Mouse (Mus musculus) heart, embryonic 14.5 days (tissue): Measurements from ENCODE around the gene 2810006K23Rik. TPM values are rescaled to one million over a fixed set of nuclear protein-coding genes. Genes with fewer than 3 reads are reported as not detected.
"Not testable (repeated sequence)": the region's sequence is repeated elsewhere in the genome, so short reads cannot be mapped to it uniquely, and the experiment has no call there.

ENCODE experiments used
- ATAC-seq: fragments of 200-750 bp; cut with Nextera tagmentation; 2 replicates; pipeline ENCODE4 v1.8.0; 2017; ENCODE audit warnings: low read depth, moderate TSS enrichment; ENCODE audit not compliant: insufficient number of reproducible peaks, insufficient read depth, low FRiP score
- H3K27ac ChIP-seq, 2 experiments: fragments of 200-500 bp in 1 of 2; fragments of 300-500 bp in 1 of 2; sonication (generic) in 1 of 2; replicated peaks in 1 of 2; 2 replicates each; pipeline ENCODE4 v1.5.1; 2012 to 2014; ENCODE audit warnings: low read depth in 2 of 2, low read length in 2 of 2, control low read depth in 1 of 2, mild to moderate bottlenecking in 1 of 2, mixed read lengths in 1 of 2; ENCODE audit not compliant: control insufficient read depth in 1 of 2, insufficient read depth in 1 of 2
- H3K27me3 ChIP-seq: fragments of 300-500 bp; sonication (generic); 2 replicates; pipeline ENCODE4 v1.6.1; 2014; ENCODE audit warnings: mild to moderate bottlenecking, low read length, control low read depth; ENCODE audit not compliant: control insufficient read depth, insufficient read depth
- H3K36me3 ChIP-seq: fragments of 300-500 bp; sonication (generic); 2 replicates; pipeline ENCODE4 v1.6.1; 2014; ENCODE audit warnings: mild to moderate bottlenecking, control low read depth, low read length, mixed read lengths; ENCODE audit not compliant: control insufficient read depth, insufficient read depth
- H3K4me1 ChIP-seq, 2 experiments: fragments of 200-500 bp in 1 of 2; fragments of 300-500 bp in 1 of 2; sonication (generic) in 1 of 2; 2 replicates each; pipeline ENCODE4 v1.6.1; 2012 to 2014; ENCODE audit warnings: low read length in 2 of 2, control low read depth in 1 of 2, mixed read lengths in 1 of 2; ENCODE audit not compliant: control insufficient read depth in 2 of 2, insufficient read depth in 2 of 2
- H3K4me2 ChIP-seq: fragments of 300-500 bp; sonication (generic); 2 replicates; pipeline ENCODE4 v1.6.1; 2014; ENCODE audit warnings: mild to moderate bottlenecking, low read length
- H3K4me3 ChIP-seq, 2 experiments: fragments of 200-500 bp in 1 of 2; fragments of 300-500 bp in 1 of 2; sonication (generic) in 1 of 2; 2 replicates each; pipeline ENCODE4 v1.5.1; 2012 to 2014; ENCODE audit warnings: low read length in 2 of 2, mild to moderate bottlenecking in 2 of 2, control low read depth in 1 of 2, low read depth in 1 of 2, moderate library complexity in 1 of 2; ENCODE audit not compliant: control insufficient read depth in 1 of 2, insufficient read depth in 1 of 2
- H3K9ac ChIP-seq: fragments of 300-500 bp; sonication (generic); 2 replicates; pipeline ENCODE4 v1.6.1; 2014; ENCODE audit warnings: mild to moderate bottlenecking, low read length
- H3K9me3 ChIP-seq: fragments of 300-500 bp; sonication (generic); 2 replicates; pipeline ENCODE4 v1.6.1; 2016; ENCODE audit warnings: low read length, control low read depth; ENCODE audit not compliant: control insufficient read depth
- WGBS: fragments of 180-500 bp; shearing (Covaris S2); extraction: QIAGEN DNeasy Blood & Tissue Kit; methylation state at CpG from one replicate; pipeline ENCODE4 v1.1.7; 2014; 5-methylcytosine and 5-hydroxymethylcytosine counted together
- polyA plus RNA-seq: library from polyadenylated mRNA; unstranded; fragments of >200 nt; fragmentation: Nextera tagmentation; extraction: Ambion mirVana; gene quantifications from 2 replicates; pipeline ENCODE4 v1.2.1, GENCODE M21; 2014

The 2810006K23Rik gene
- polyA plus RNA-seq, 1 experiment from 2014 or later, result 14.3 TPM

- no peaks in the 10 kb centered on the region for H3K27me3 ChIP-seq
- WGBS, result 1% methylated on average over 8 of the region's 8 CpGs
- peak overlapping the region; percentile 91 for H3K4me2 ChIP-seq
- peak overlapping the region; percentile 76 to 82 for H3K4me3 ChIP-seq
- H3K9me3 ChIP-seq, result no peaks in the 10 kb centered on the region
- H3K4me1 ChIP-seq, result peaks cover 7 to 14% of the 10 kb centered on the region in 2 experiments
- ATAC-seq, result no peak
- H3K36me3 ChIP-seq, result peaks cover 24% of the 10 kb centered on the region
- peak overlapping the region; percentile 92 to 95 for H3K27ac ChIP-seq
- H3K9ac ChIP-seq, result peak overlapping the region; percentile 87
These were observed 1.1 kb upstream of the 2810006K23Rik start for GRCm38 (mm10) chr5:124326829-124327228.

- WGBS, result 90% methylated on average over 6 of the region's 6 CpGs
- Histone ChIP-seq H3K4me1 (peaks cover 15 to 30% of the 10 kb centered on the region in 2 experiments), H3K4me3 (no peak overlapping the region), H3K9ac (no peak overlapping the region), H3K9me3 (no peaks in the 10 kb centered on the region), H3K4me2 (no peak overlapping the region), H3K36me3 (peaks cover 1% of the 10 kb centered on the region), H3K27ac (no peak overlapping the region), H3K27me3 (no peaks in the 10 kb centered on the region)
- no peak for ATAC-seq
These were observed 2.2 kb downstream of the 2810006K23Rik start for GRCm38 (mm10) chr5:124330086-124330485.

GRCm38 (mm10) chr5:124334392-124334791 lies 6.5 kb downstream of the 2810006K23Rik start:
- ATAC-seq, result peak; percentile 87
- no peaks in the 10 kb centered on the region for H3K9me3 ChIP-seq
- H3K4me1 ChIP-seq, result peaks cover 16 to 33% of the 10 kb centered on the region in 2 experiments
- H3K4me2 ChIP-seq, result peak overlapping the region; percentile 21
- no peak overlapping the region for H3K4me3 ChIP-seq
- no peaks in the 10 kb centered on the region for H3K36me3 ChIP-seq
- peak overlapping the region; percentile 88 to 89 for H3K27ac ChIP-seq
- no peaks in the 10 kb centered on the region for H3K27me3 ChIP-seq
- 2% methylated on average over 6 of the region's 6 CpGs for WGBS
- H3K9ac ChIP-seq, result peak overlapping the region; percentile 47; the same call in 1 of the 2 replicates

- H3K4me2 ChIP-seq, result no peak overlapping the region
- 65% methylated on average over 9 of the region's 9 CpGs for WGBS
- no peak overlapping the region for H3K4me3 ChIP-seq
- H3K36me3 ChIP-seq, result peaks cover 6% of the 10 kb centered on the region; the same call in 1 of the 2 replicates
- H3K4me1 ChIP-seq, result peaks cover 22 to 43% of the 10 kb centered on the region in 2 experiments
- H3K27ac ChIP-seq, result peak overlapping the region; percentile 48; a peak in 3 of 4 replicates
- 0 out of 2 replicates have a peak overlapping the region, but pooled peaks have one; percentile 8 for H3K9ac ChIP-seq
- H3K27me3 ChIP-seq, result no peaks in the 10 kb centered on the region
- no peaks in the 10 kb centered on the region for H3K9me3 ChIP-seq
- ATAC-seq, result no peak
These were observed 9.2 kb downstream of the 2810006K23Rik start for GRCm38 (mm10) chr5:124337103-124337502.

- Histone ChIP-seq H3K9ac (no peak overlapping the region), H3K9me3 (no peaks in the 10 kb centered on the region), H3K4me2 (no peak overlapping the region), H3K4me3 (no peak overlapping the region), H3K36me3 (peaks cover 9% of the 10 kb centered on the region), H3K27ac (no peak overlapping the region), H3K27me3 (no peaks in the 10 kb centered on the region), H3K4me1 (peaks cover 22 to 43% of the 10 kb centered on the region in 2 experiments)
- 76% methylated on average over 9 of the region's 9 CpGs for whole genome bisulfite sequencing
- ATAC-seq, result no peak
These were observed 10.0 kb downstream of the 2810006K23Rik start for GRCm38 (mm10) chr5:124337909-124338308.

- 85% methylated on average over 8 of the region's 8 CpGs for WGBS
- Histone ChIP-seq H3K27ac (no peak overlapping the region), H3K27me3 (no peaks in the 10 kb centered on the region)
These were observed 10.9 kb downstream of the 2810006K23Rik start for GRCm38 (mm10) chr5:124338791-124339190.

GRCm38 (mm10) chr5:124341753-124342339 lies 14.0 kb downstream of the 2810006K23Rik start:
- H3K9ac ChIP-seq, H3K27ac ChIP-seq, H3K4me2 ChIP-seq, H3K27me3 ChIP-seq, H3K9me3 ChIP-seq, ATAC-seq, H3K4me3 ChIP-seq: not testable (repeated sequence)
- Histone ChIP-seq H3K36me3 (peaks cover 41% of the 10 kb centered on the region), H3K4me1 (peaks cover 13 to 24% of the 10 kb centered on the region in 2 experiments)
- 59% methylated on average over 6 of the region's 6 CpGs for WGBS

More at GRCm38 (mm10) chr5:124338791-124339190, 10.9 kb downstream of the 2810006K23Rik start:
- Histone ChIP-seq H3K9me3 (no peaks in the 10 kb centered on the region), H3K9ac (no peak overlapping the region), H3K4me3 (no peak overlapping the region), H3K36me3 (peaks cover 17% of the 10 kb centered on the region), H3K4me1 (peaks cover 22 to 39% of the 10 kb centered on the region in 2 experiments), H3K4me2 (no peak overlapping the region)
- no peak for ATAC-seq
